Mouse (Mus musculus): ENCODE measurements around the gene Ntng2. TPM values are rescaled to one million over a fixed set of nuclear protein-coding genes. Genes with fewer than 3 reads are reported as not detected.

Ntng2 gene
- total and polyA plus RNA-seq, 3 experiments = 0.53 to 3.8 TPM; not detected in 1

DNA sequence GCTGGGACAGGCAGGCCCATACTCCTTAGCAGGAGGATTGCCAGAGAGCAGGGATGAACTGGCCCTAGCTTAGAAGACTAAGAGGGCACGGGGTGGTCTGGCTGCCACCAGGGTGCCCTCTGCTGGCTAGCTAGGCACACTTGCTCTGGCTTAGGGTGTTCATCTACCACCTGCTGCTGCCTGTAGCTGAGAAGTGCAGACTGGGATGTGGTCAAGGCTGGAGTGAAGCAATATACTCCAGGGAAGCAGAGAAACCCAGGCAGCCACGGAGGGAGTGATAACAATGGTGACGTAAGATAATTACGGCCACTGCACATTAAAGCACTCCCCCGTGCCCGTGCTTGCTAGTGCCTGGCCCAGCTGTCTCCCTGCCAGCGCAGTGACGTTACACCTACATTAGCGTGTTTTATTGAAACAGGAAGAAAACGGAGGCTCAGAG lies 7.4 kb downstream of the Ntng2 start:
- H3K27me3 ChIP-seq (replicated peaks) = peaks cover 80% of the 10 kb centered on the region
- DNase-seq (ENCODE audit: extremely low read depth) = no peak
- TF ChIP-seq POLR2AphosphoS2 (IDR thresholded peaks at IDR 0.05; ENCODE audit: low read depth, low read length) (no peak), ETS1 (conservative IDR thresholded peaks at IDR 0.05; ENCODE audit: low read depth, low read length) (no peak), USF2 (conservative IDR thresholded peaks at IDR 0.05; ENCODE audit: low read depth, low read length) (no peak), GABPA (IDR thresholded peaks at IDR 0.05; ENCODE audit: insufficient replicate concordance, low read depth, low read length) (no peak), JUND (conservative IDR thresholded peaks at IDR 0.05; ENCODE audit: low read depth, low read length) (no peak), USF1 (IDR thresholded peaks at IDR 0.05; ENCODE audit: low read depth, low read length) (no peak), ZMIZ1 (IDR thresholded peaks at IDR 0.05; ENCODE audit: low read depth, low read length) (no peak), UBTF (IDR thresholded peaks at IDR 0.05; ENCODE audit: low read depth, low read length) (no peak), NRF1 (IDR thresholded peaks at IDR 0.05; ENCODE audit: low read depth, low read length) (no peak), MXI1 (IDR thresholded peaks at IDR 0.05; ENCODE audit: low read depth, low read length) (no peak), ELF1 (IDR thresholded peaks at IDR 0.05; ENCODE audit: low read depth, low read length) (no peak), ZNF384 (IDR thresholded peaks at IDR 0.05; ENCODE audit: low read depth, low read length) (no peak), RAD21 (IDR thresholded peaks at IDR 0.05; ENCODE audit: low read depth, low read length) (peak; percentile 27), BHLHE40 (IDR thresholded peaks at IDR 0.05; ENCODE audit: low read depth, low read length) (no peak), HCFC1 (IDR thresholded peaks at IDR 0.05; ENCODE audit: low read depth, low read length) (no peak), E2F4 (IDR thresholded peaks at IDR 0.05; ENCODE audit: insufficient replicate concordance, low read depth, low read length) (no peak), CTCF (conservative IDR thresholded peaks at IDR 0.05 in 1 of 2, IDR thresholded peaks at IDR 0.05 in 1 of 2; ENCODE audit: low read depth in 2 of 2, low read length in 2 of 2) (peak in 1 of 2 experiments; percentile 66; a peak in 2 of 4 replicates), SMC3 (IDR thresholded peaks at IDR 0.05; ENCODE audit: low read depth, low read length) (peak; percentile 50)
- in situ Hi-C loops (cut with MboI; ENCODE audit: low pct_ligation_motif_present, low pct_unique_long_range_greater_than_20kb, low sequenced_read_pairs) (loop anchor here (10.0 kb wide), 1 partner anchor 51 kb away; no protein-coding TSS in a partner anchor), dilution Hi-C loops (cut with MboI; ENCODE audit: extremely low pct_ligation_motif_present, extremely low pct_unique_long_range_greater_than_20kb, low sequenced_read_pairs) (no loop called here)
- no peak overlapping the region for H3K4me2 ChIP-seq (ENCODE audit: insufficient read depth, low read depth, poor library complexity, severe bottlenecking)
- no peaks in the 10 kb centered on the region for H3K36me3 ChIP-seq (replicated peaks in 1 of 2; ENCODE audit: control insufficient read depth in 1 of 2, insufficient read depth in 1 of 2, low read length in 1 of 2)
- peak overlapping the region in 1 of 3 experiments; percentile 4 for H3K4me3 ChIP-seq (replicated peaks in 1 of 3; ENCODE audit: low read depth in 2 of 3, low read length in 2 of 3, poor library complexity in 1 of 3)
- H3K27ac ChIP-seq (ENCODE audit: insufficient read depth, low read depth) = no peak overlapping the region
- H3K79me2 ChIP-seq (replicated peaks; ENCODE audit: control insufficient read depth, extremely low read depth, insufficient read depth, poor library complexity, severe bottlenecking) = no peaks in the 10 kb centered on the region
- H3K9ac ChIP-seq (ENCODE audit: insufficient read depth, low read depth) = no peak overlapping the region
- H3K9me3 ChIP-seq (replicated peaks; ENCODE audit: low read length) = peaks cover 9% of the 10 kb centered on the region
- H3K4me1 ChIP-seq (ENCODE audit: control insufficient read depth in 1 of 2, insufficient read depth in 2 of 2) = peaks cover 28 to 29% of the 10 kb centered on the region in 2 experiments

GRCm38 (mm10) chr2:29239329-29239728 lies 13.5 kb downstream of the Ntng2 start:
- no peaks in the 10 kb centered on the region for H3K36me3 ChIP-seq (replicated peaks in 1 of 2; ENCODE audit: control insufficient read depth in 1 of 2, insufficient read depth in 1 of 2, low read length in 1 of 2)

More at GRCm38 (mm10) chr2:29239329-29239728, 13.5 kb downstream of the Ntng2 start:
- no peaks in the 10 kb centered on the region for H3K4me1 ChIP-seq (ENCODE audit: control insufficient read depth in 1 of 2, insufficient read depth in 2 of 2)
- in situ Hi-C loops (cut with MboI; ENCODE audit: low pct_ligation_motif_present, low pct_unique_long_range_greater_than_20kb, low sequenced_read_pairs) (no loop called here), dilution Hi-C loops (cut with MboI; ENCODE audit: extremely low pct_ligation_motif_present, extremely low pct_unique_long_range_greater_than_20kb, low sequenced_read_pairs) (no loop called here)
- no peak overlapping the region for H3K4me3 ChIP-seq (replicated peaks in 1 of 3; ENCODE audit: low read depth in 2 of 3, low read length in 2 of 3, poor library complexity in 1 of 3)
- peaks cover 85% of the 10 kb centered on the region for H3K27me3 ChIP-seq (replicated peaks)
- no peak for DNase-seq (ENCODE audit: extremely low read depth)
- H3K27ac ChIP-seq (ENCODE audit: insufficient read depth, low read depth) = no peak overlapping the region
- no peak for TF ChIP-seq JUND (conservative IDR thresholded peaks at IDR 0.05; ENCODE audit: low read depth, low read length)
- TF ChIP-seq IRF4 (IDR thresholded peaks at IDR 0.05; ENCODE audit: low read depth, low read length) = no peak
- TF ChIP-seq SIN3A (IDR thresholded peaks at IDR 0.05; ENCODE audit: low read length) = no peak
- TF ChIP-seq MXI1 (IDR thresholded peaks at IDR 0.05; ENCODE audit: low read depth, low read length) = no peak
- TF ChIP-seq NRF1 (IDR thresholded peaks at IDR 0.05; ENCODE audit: low read depth, low read length) = no peak
- TF ChIP-seq ZKSCAN1 (IDR thresholded peaks at IDR 0.05; ENCODE audit: borderline replicate concordance, low read depth, low read length) = no peak
- no peak for TF ChIP-seq PAX5 (IDR thresholded peaks at IDR 0.05; ENCODE audit: low read length)
- TF ChIP-seq MAX (IDR thresholded peaks at IDR 0.05; ENCODE audit: low read length) = no peak
- no peak for TF ChIP-seq CHD2 (IDR thresholded peaks at IDR 0.05; ENCODE audit: low read length)
- TF ChIP-seq CTCF (conservative IDR thresholded peaks at IDR 0.05 in 1 of 2, IDR thresholded peaks at IDR 0.05 in 1 of 2; ENCODE audit: low read depth in 2 of 2, low read length in 2 of 2) = no peak
- TF ChIP-seq MAZ (IDR thresholded peaks at IDR 0.05; ENCODE audit: low read depth, low read length) = no peak
- TF ChIP-seq POLR2A (IDR thresholded peaks at IDR 0.05; ENCODE audit: low read depth, low read length) = no peak
- no peak for TF ChIP-seq TCF12 (IDR thresholded peaks at IDR 0.05; ENCODE audit: low read depth, low read length)
- no peak for TF ChIP-seq SMC3 (IDR thresholded peaks at IDR 0.05; ENCODE audit: low read depth, low read length)
- no peak for TF ChIP-seq MEF2A (IDR thresholded peaks at IDR 0.05; ENCODE audit: borderline replicate concordance, low read depth, low read length)
- no peak for TF ChIP-seq ZMIZ1 (IDR thresholded peaks at IDR 0.05; ENCODE audit: low read depth, low read length)
- no peak for TF ChIP-seq RAD21 (IDR thresholded peaks at IDR 0.05; ENCODE audit: low read depth, low read length)
- no peak for TF ChIP-seq EP300 (IDR thresholded peaks at IDR 0.05; ENCODE audit: low read length)
- TF ChIP-seq ETS1 (conservative IDR thresholded peaks at IDR 0.05; ENCODE audit: low read depth, low read length) = no peak
- no peak for TF ChIP-seq TBP (conservative IDR thresholded peaks at IDR 0.05; ENCODE audit: low read depth, low read length)
- H3K9ac ChIP-seq (ENCODE audit: insufficient read depth, low read depth) = no peak overlapping the region
- H3K9me3 ChIP-seq (replicated peaks; ENCODE audit: low read length) = peaks cover 5% of the 10 kb centered on the region
- H3K79me2 ChIP-seq (replicated peaks; ENCODE audit: control insufficient read depth, extremely low read depth, insufficient read depth, poor library complexity, severe bottlenecking) = no peaks in the 10 kb centered on the region
- no peak overlapping the region for H3K4me2 ChIP-seq (ENCODE audit: insufficient read depth, low read depth, poor library complexity, severe bottlenecking)

Measured in CH12.LX (cell line).